Mouse (Mus musculus): Measurements from ENCODE around the gene Gm5269. TPM values are rescaled to one million over a fixed set of nuclear protein-coding genes. Genes with fewer than 3 reads are reported as not detected.

Gm5269 gene
- total and polyA plus RNA-seq, 3 experiments: 2.2 TPM; not detected in 2

DNA sequence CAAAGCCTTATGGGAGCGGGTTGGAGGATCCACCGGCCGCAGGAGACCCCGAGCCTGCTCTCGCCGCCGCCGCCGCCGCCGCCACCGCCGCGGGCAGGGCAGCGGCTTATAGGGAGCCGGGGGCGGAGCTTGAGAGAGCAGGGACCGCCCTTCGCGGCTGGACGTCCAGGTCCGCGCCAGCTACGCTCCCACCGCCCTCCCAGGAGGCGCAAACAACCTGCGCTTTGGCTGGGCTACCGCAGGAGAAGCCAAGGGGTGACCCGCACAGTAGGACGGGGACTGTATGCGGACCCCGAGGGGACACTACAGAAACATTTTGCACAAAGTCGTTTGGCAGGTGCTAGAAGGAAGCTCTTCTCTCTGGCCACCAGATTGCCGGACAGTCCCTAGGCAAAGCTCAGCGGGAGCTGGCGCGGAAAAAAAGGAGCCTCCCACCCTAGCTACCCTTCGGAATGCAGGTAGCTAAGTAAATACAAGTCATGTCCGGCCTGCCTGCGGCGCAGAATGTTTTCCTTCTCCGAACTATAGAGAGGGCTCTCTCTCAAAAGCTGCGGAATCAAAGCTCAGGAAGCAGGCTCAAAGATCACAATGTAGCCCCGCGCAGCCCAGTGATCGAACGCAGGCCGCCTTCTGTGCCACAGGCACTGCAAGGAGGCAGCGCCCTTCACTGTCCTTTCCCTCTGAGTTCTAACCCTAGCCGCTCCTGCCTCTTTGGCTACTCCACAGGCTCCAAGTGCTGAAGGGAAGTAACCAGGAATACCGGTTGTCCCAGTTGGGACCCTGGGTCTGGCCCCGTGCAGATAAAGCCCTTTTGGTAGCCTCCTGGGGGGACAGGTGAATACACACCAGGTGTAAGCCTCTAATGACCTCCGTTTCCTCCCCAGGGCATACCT is 35.7 kb upstream of the Gm5269 start:
- Histone ChIP-seq H3K9me3 (replicated peaks; ENCODE audit: low read length) (no peaks in the 10 kb centered on the region), H3K4me1 (ENCODE audit: control insufficient read depth in 1 of 2, insufficient read depth in 2 of 2) (no peaks in the 10 kb centered on the region), H3K36me3 (replicated peaks in 1 of 2; ENCODE audit: control insufficient read depth in 1 of 2, insufficient read depth in 1 of 2, low read length in 1 of 2) (no peaks in the 10 kb centered on the region), H3K79me2 (replicated peaks; ENCODE audit: control insufficient read depth, extremely low read depth, insufficient read depth, poor library complexity, severe bottlenecking) (no peaks in the 10 kb centered on the region), H3K27me3 (replicated peaks) (no peaks in the 10 kb centered on the region), H3K27ac (ENCODE audit: insufficient read depth, low read depth) (no peak overlapping the region), H3K4me2 (ENCODE audit: insufficient read depth, low read depth, poor library complexity, severe bottlenecking) (no peak overlapping the region), H3K9ac (ENCODE audit: insufficient read depth, low read depth) (no peak overlapping the region), H3K4me3 (replicated peaks in 1 of 3; ENCODE audit: low read depth in 2 of 3, low read length in 2 of 3, poor library complexity in 1 of 3) (no peak overlapping the region)
- in situ Hi-C loops (cut with MboI; ENCODE audit: low pct_ligation_motif_present, low pct_unique_long_range_greater_than_20kb, low sequenced_read_pairs): no loop called here
- dilution Hi-C loops (cut with MboI; ENCODE audit: extremely low pct_ligation_motif_present, extremely low pct_unique_long_range_greater_than_20kb, low sequenced_read_pairs): no loop called here
- TF ChIP-seq JUND (conservative IDR thresholded peaks at IDR 0.05; ENCODE audit: low read depth, low read length) (no peak), BHLHE40 (IDR thresholded peaks at IDR 0.05; ENCODE audit: low read depth, low read length) (no peak), MXI1 (IDR thresholded peaks at IDR 0.05; ENCODE audit: low read depth, low read length) (no peak), NRF1 (IDR thresholded peaks at IDR 0.05; ENCODE audit: low read depth, low read length) (no peak), MYC (IDR thresholded peaks at IDR 0.05; ENCODE audit: low read depth, low read length) (no peak), ZC3H11A (IDR thresholded peaks at IDR 0.05; ENCODE audit: low read depth, low read length) (no peak), MAFK (IDR thresholded peaks at IDR 0.05; ENCODE audit: insufficient replicate concordance, low read length) (no peak), GABPA (IDR thresholded peaks at IDR 0.05; ENCODE audit: insufficient replicate concordance, low read depth, low read length) (no peak), TCF12 (IDR thresholded peaks at IDR 0.05; ENCODE audit: low read depth, low read length) (no peak), NELFE (IDR thresholded peaks at IDR 0.05; ENCODE audit: low read depth, low read length) (no peak), CTCF (conservative IDR thresholded peaks at IDR 0.05 in 1 of 2, IDR thresholded peaks at IDR 0.05 in 1 of 2; ENCODE audit: low read depth in 2 of 2, low read length in 2 of 2) (no peak)
- no peak for DNase-seq (ENCODE audit: extremely low read depth)

DNA sequence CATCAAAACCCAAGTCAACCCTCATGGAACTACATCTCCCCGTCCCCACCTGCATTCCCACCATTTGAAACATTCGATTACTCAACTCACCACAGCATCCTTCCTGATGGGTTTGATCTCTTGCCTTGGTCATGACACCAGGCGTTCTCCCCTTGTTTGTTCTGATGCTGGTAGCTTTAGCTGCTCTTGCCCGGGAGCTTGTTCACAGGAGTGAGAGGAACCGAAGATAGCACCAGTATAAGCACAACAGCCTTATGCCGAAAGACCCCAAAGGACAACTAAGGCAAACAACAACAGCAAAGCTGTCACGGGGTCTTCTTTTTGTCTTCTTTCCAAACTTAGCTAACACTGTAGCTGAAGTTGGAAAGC is 35.0 kb upstream of the Gm5269 start:
- Histone ChIP-seq H3K9me3 (replicated peaks; ENCODE audit: low read length) (no peaks in the 10 kb centered on the region), H3K27ac (ENCODE audit: insufficient read depth, low read depth) (no peak overlapping the region), H3K9ac (ENCODE audit: insufficient read depth, low read depth) (no peak overlapping the region), H3K4me1 (ENCODE audit: control insufficient read depth in 1 of 2, insufficient read depth in 2 of 2) (no peaks in the 10 kb centered on the region), H3K79me2 (replicated peaks; ENCODE audit: control insufficient read depth, extremely low read depth, insufficient read depth, poor library complexity, severe bottlenecking) (no peaks in the 10 kb centered on the region), H3K4me3 (replicated peaks in 1 of 3; ENCODE audit: low read depth in 2 of 3, low read length in 2 of 3, poor library complexity in 1 of 3) (no peak overlapping the region), H3K4me2 (ENCODE audit: insufficient read depth, low read depth, poor library complexity, severe bottlenecking) (no peak overlapping the region), H3K27me3 (replicated peaks) (no peaks in the 10 kb centered on the region), H3K36me3 (replicated peaks in 1 of 2; ENCODE audit: control insufficient read depth in 1 of 2, insufficient read depth in 1 of 2, low read length in 1 of 2) (no peaks in the 10 kb centered on the region)
- TF ChIP-seq JUN (IDR thresholded peaks at IDR 0.05; ENCODE audit: insufficient read depth, low read depth, low read length): no peak
- no peak for TF ChIP-seq NELFE (IDR thresholded peaks at IDR 0.05; ENCODE audit: low read depth, low read length)
- no peak for TF ChIP-seq TCF12 (IDR thresholded peaks at IDR 0.05; ENCODE audit: low read depth, low read length)
- TF ChIP-seq MAFK (IDR thresholded peaks at IDR 0.05; ENCODE audit: insufficient replicate concordance, low read length): no peak
- DNase-seq (ENCODE audit: extremely low read depth): no peak
- dilution Hi-C loops (cut with MboI; ENCODE audit: extremely low pct_ligation_motif_present, extremely low pct_unique_long_range_greater_than_20kb, low sequenced_read_pairs): no loop called here
- in situ Hi-C loops (cut with MboI; ENCODE audit: low pct_ligation_motif_present, low pct_unique_long_range_greater_than_20kb, low sequenced_read_pairs): no loop called here

Measured in CH12.LX (cell line).